Mouse (Mus musculus) hindbrain, embryonic 10.5 days (tissue): ENCODE measurements around the gene Scd2. TPM values are rescaled to one million over a fixed set of nuclear protein-coding genes. Genes with fewer than 3 reads are reported as not detected.
A peak's percentile ranks its signal among the peaks of the same experiment; 100 is the strongest.
"Not testable (repeated sequence)": the region's sequence is repeated elsewhere in the genome, so short reads cannot be mapped to it uniquely, and the experiment has no call there.

Source experiments
- DNase-seq: peaks from one replicate; pipeline ENCODE4 v3.0.0-alpha.2; 2017; ENCODE audit warnings: low spot score
- H3K27ac ChIP-seq: fragments of 300-500 bp; sonication (generic); 2 replicates; pipeline ENCODE4 v1.5.1; 2016; ENCODE audit warnings: mild to moderate bottlenecking, moderate library complexity
- H3K27me3 ChIP-seq: fragments of 300-500 bp; sonication (generic); 2 replicates; pipeline ENCODE4 v1.6.1; 2016; ENCODE audit warnings: mild to moderate bottlenecking; ENCODE audit not compliant: poor library complexity, insufficient read depth, severe bottlenecking
- H3K36me3 ChIP-seq: fragments of 300-500 bp; sonication (generic); 2 replicates; pipeline ENCODE4 v1.6.1; 2016; ENCODE audit warnings: mild to moderate bottlenecking, moderate library complexity
- H3K4me1 ChIP-seq: fragments of 300-500 bp; sonication (generic); replicated peaks from 2 replicates; pipeline ENCODE4 v1.6.1; 2016; ENCODE audit warnings: mild to moderate bottlenecking
- H3K4me3 ChIP-seq: fragments of 300-500 bp; sonication (generic); 2 replicates; pipeline ENCODE4 v1.5.1; 2016; ENCODE audit warnings: mild to moderate bottlenecking, moderate library complexity
- H3K9me3 ChIP-seq: fragments of 300-500 bp; sonication (generic); 2 replicates; pipeline ENCODE4 v1.6.1; 2016; ENCODE audit warnings: mild to moderate bottlenecking, moderate library complexity
- WGBS: fragments of 180-500 bp; shearing (Covaris S2); methylation state at CpG from one replicate; pipeline ENCODE4 v1.1.7; 2016; 5-methylcytosine and 5-hydroxymethylcytosine counted together
- polyA plus RNA-seq: library from polyadenylated mRNA; unstranded; fragments of >200 nt; fragmentation: Nextera tagmentation; extraction: Ambion mirVana; gene quantifications from 2 replicates; pipeline ENCODE4 v1.2.1, GENCODE M21; 2016

Gene Scd2
- polyA plus RNA-seq, 1 experiment from 2014 or later = 352 TPM

- DNase-seq = no peak
- H3K9me3 ChIP-seq = no peaks in the 10 kb centered on the region
- H3K27me3 ChIP-seq = no peaks in the 10 kb centered on the region
- H3K36me3 ChIP-seq = peaks cover 24% of the 10 kb centered on the region
- H3K4me1 ChIP-seq = peaks cover 50% of the 10 kb centered on the region
- 37% methylated on average over 4 of the region's 4 CpGs for WGBS
- H3K4me3 ChIP-seq = no peak overlapping the region
- H3K27ac ChIP-seq = peak overlapping the region; percentile 45; the same call in 1 of the 2 replicates
These were observed 18.5 kb downstream of the Scd2 start for GRCm38 (mm10) chr19:44312007-44312360.

GRCm38 (mm10) chr19:44313066-44313465 lies 19.6 kb downstream of the Scd2 start:
- WGBS = 77% methylated on average over 3 of the region's 3 CpGs
- H3K4me3 ChIP-seq = no peak overlapping the region
- DNase-seq = no peak
- no peaks in the 10 kb centered on the region for H3K27me3 ChIP-seq
- H3K4me1 ChIP-seq = peaks cover 50% of the 10 kb centered on the region
- H3K27ac ChIP-seq = no peak overlapping the region
- H3K9me3 ChIP-seq = no peaks in the 10 kb centered on the region
- H3K36me3 ChIP-seq = peaks cover 13% of the 10 kb centered on the region

DNA sequence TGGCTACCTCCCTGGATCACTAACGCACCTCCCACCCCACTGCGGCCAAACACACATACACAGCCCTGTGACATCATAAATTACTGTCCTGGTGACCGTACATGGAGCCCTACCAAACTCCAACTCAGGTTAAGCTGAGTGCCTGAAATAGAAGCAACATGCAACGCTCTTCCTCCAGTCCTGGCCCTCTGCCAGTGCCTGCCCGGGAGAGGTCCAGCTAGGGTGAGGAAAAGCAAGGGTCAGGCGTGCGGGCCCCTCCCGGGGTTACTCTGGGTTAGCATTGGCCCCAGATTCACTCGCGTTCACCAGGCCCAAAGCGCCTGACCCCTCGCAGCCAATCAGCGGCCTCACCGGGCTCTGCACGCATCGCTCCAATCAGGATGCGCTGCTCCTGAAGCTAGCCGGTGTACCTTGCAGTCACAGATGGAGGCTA lies 20.9 kb downstream of the Scd2 start:
- H3K27ac ChIP-seq = peak overlapping the region; percentile 83
- peak overlapping the region; percentile 61 for H3K4me3 ChIP-seq
- peaks cover 2% of the 10 kb centered on the region; the same call in 1 of the 2 replicates for H3K36me3 ChIP-seq
- peaks cover 50% of the 10 kb centered on the region for H3K4me1 ChIP-seq
- peak; percentile 86 for DNase-seq
- WGBS = 5% methylated on average over 18 of the region's 18 CpGs
- H3K27me3 ChIP-seq = no peaks in the 10 kb centered on the region
- peaks cover 5% of the 10 kb centered on the region for H3K9me3 ChIP-seq

DNA sequence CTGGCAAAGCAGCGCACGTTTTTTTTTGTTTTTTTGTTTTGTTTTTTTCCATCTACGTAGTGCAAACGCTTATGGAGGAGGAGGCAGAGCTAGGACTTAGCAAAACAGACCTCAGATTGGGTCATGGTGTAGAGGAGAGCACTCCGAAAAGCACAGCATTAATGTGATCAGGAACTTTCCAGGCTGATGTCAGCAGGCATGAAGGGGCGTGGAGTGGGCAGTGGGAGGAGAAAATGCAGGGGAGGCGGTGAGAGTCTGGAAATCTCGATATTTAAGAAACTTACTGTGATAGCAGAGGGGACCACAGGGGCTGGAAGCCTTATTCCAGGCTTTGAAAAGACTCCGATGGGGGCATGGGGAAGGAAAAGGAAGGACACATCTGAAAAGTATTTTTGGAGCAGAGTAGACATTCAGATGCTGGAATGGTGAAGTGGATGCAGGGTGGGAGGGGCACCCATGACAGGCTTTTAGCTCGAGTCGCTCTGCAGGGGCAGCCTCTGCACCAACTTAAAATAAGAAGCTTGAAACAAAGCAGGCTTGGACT lies 21.5 kb downstream of the Scd2 start:
- DNase-seq = no peak
- no peaks in the 10 kb centered on the region for H3K27me3 ChIP-seq
- peak overlapping the region; percentile 61 for H3K4me3 ChIP-seq
- peaks cover 5% of the 10 kb centered on the region for H3K9me3 ChIP-seq
- H3K36me3 ChIP-seq = no peaks in the 10 kb centered on the region
- H3K27ac ChIP-seq = peak overlapping the region; percentile 83
- H3K4me1 ChIP-seq = peaks cover 48% of the 10 kb centered on the region
- 2% methylated on average over 11 of the region's 11 CpGs for whole genome bisulfite sequencing

- Histone ChIP-seq H3K27me3 (no peaks in the 10 kb centered on the region), H3K27ac (no peak overlapping the region), H3K4me3 (no peak overlapping the region), H3K4me1 (peaks cover 30% of the 10 kb centered on the region), H3K36me3 (no peaks in the 10 kb centered on the region), H3K9me3 (peaks cover 5% of the 10 kb centered on the region)
- DNase-seq = no peak
- WGBS = 73% methylated on average over 5 of the region's 5 CpGs
These were observed 23.4 kb downstream of the Scd2 start for GRCm38 (mm10) chr19:44316752-44317315.

- peaks cover 5% of the 10 kb centered on the region for H3K9me3 ChIP-seq
- WGBS = 74% methylated on average over 5 of the region's 5 CpGs
- DNase-seq = no peak
These were observed 23.9 kb downstream of the Scd2 start for GRCm38 (mm10) chr19:44317391-44317790.

GRCm38 (mm10) chr19:44318545-44318944 lies 25.1 kb downstream of the Scd2 start:
- Histone ChIP-seq H3K27me3 (no peaks in the 10 kb centered on the region), H3K36me3 (no peaks in the 10 kb centered on the region), H3K27ac (no peak overlapping the region), H3K4me3 (no peak overlapping the region), H3K9me3 (peaks cover 5% of the 10 kb centered on the region), H3K4me1 (peaks cover 16% of the 10 kb centered on the region)
- DNase-seq = no peak

More at GRCm38 (mm10) chr19:44317391-44317790, 23.9 kb downstream of the Scd2 start:
- no peaks in the 10 kb centered on the region for H3K27me3 ChIP-seq
- H3K36me3 ChIP-seq = no peaks in the 10 kb centered on the region
- H3K27ac ChIP-seq = no peak overlapping the region
- H3K4me1 ChIP-seq = peaks cover 24% of the 10 kb centered on the region
- H3K4me3 ChIP-seq = no peak overlapping the region

DNA sequence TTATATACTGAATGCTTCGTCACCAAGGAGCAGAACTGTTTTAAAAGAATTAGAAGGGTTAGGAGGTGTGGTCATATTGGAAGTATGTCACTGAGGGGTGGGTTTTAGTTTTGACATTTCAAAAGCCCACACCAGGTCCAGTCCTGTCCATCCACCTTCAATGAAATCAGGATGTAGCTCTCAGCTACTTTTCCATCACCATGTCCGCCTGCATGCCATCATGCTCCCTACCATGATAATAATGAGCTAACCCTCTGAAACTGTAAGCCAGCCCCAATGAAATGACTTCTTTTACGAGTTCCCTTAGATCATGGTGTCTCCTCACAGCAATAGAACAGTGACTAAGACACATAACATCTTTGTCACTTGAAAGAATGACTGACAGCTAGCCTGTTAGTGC lies 26.8 kb downstream of the Scd2 start:
- Histone ChIP-seq H3K36me3 (no peaks in the 10 kb centered on the region), H3K4me1 (peaks cover 1% of the 10 kb centered on the region), H3K9me3 (peaks cover 5% of the 10 kb centered on the region), H3K27ac (no peak overlapping the region), H3K4me3 (no peak overlapping the region), H3K27me3 (no peaks in the 10 kb centered on the region)
- DNase-seq = no peak
- 88% methylated on average over 3 of the region's 3 CpGs for WGBS

- no peaks in the 10 kb centered on the region for H3K27me3 ChIP-seq
- WGBS = 82% methylated on average over 4 of the region's 4 CpGs
- H3K27ac ChIP-seq = no peak overlapping the region
- H3K36me3 ChIP-seq = no peaks in the 10 kb centered on the region
- H3K4me3 ChIP-seq = no peak overlapping the region
- no peaks in the 10 kb centered on the region for H3K4me1 ChIP-seq
- H3K9me3 ChIP-seq = peaks cover 11% of the 10 kb centered on the region
- DNase-seq = no peak
These were observed 27.7 kb downstream of the Scd2 start for GRCm38 (mm10) chr19:44321201-44321600.

- no peak for DNase-seq
- Histone ChIP-seq H3K4me3 (no peak overlapping the region), H3K36me3 (no peaks in the 10 kb centered on the region), H3K27ac (no peak overlapping the region), H3K4me1 (no peaks in the 10 kb centered on the region), H3K9me3 (peaks cover 13% of the 10 kb centered on the region), H3K27me3 (no peaks in the 10 kb centered on the region)
- 82% methylated on average over 2 of the region's 2 CpGs for WGBS
These were observed 28.2 kb downstream of the Scd2 start for GRCm38 (mm10) chr19:44321631-44322030.

- DNase-seq = no peak
- Histone ChIP-seq H3K9me3 (peaks cover 8% of the 10 kb centered on the region), H3K36me3 (no peaks in the 10 kb centered on the region), H3K4me1 (peaks cover 2% of the 10 kb centered on the region; the same call in 1 of the 2 replicates), H3K27me3 (no peaks in the 10 kb centered on the region), H3K4me3 (no peak overlapping the region), H3K27ac (no peak overlapping the region)
- 89% methylated on average over 2 of the region's 2 CpGs for WGBS
These were observed 36.1 kb downstream of the Scd2 start for GRCm38 (mm10) chr19:44329566-44329965.

DNA sequence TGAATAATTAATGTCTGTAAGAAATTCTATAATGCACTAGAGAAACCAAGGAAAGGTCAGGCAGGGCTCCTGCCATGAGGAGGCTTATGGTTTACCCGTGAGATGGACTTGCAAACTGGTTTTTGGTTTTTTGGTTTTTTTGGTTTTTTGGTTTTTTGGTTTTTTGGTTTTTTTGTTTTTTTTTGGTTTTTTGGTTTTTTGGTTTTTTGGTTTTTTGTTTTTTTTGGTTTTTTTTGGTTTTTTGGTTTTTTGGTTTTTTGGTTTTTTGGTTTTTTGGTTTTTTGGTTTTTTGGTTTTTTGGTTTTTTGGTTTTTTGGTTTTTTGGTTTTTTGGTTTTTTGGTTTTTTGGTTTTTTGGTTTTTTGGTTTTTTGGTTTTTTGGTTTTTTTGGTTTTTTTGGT lies 37.7 kb downstream of the Scd2 start:
- not testable (repeated sequence) for H3K9me3 ChIP-seq, H3K36me3 ChIP-seq, H3K4me3 ChIP-seq, DNase-seq, H3K4me1 ChIP-seq, H3K27me3 ChIP-seq, H3K27ac ChIP-seq
- WGBS = 93% methylated on average over 1 of the region's 1 CpGs

GRCm38 (mm10) chr19:44331911-44332310 lies 38.4 kb downstream of the Scd2 start:
- Histone ChIP-seq H3K9me3 (no peaks in the 10 kb centered on the region), H3K36me3 (no peaks in the 10 kb centered on the region), H3K27ac (no peak overlapping the region), H3K27me3 (no peaks in the 10 kb centered on the region), H3K4me1 (peaks cover 7% of the 10 kb centered on the region; the same call in 1 of the 2 replicates), H3K4me3 (no peak overlapping the region)
- DNase-seq = no peak
- WGBS = 84% methylated on average over 5 of the region's 5 CpGs

DNA sequence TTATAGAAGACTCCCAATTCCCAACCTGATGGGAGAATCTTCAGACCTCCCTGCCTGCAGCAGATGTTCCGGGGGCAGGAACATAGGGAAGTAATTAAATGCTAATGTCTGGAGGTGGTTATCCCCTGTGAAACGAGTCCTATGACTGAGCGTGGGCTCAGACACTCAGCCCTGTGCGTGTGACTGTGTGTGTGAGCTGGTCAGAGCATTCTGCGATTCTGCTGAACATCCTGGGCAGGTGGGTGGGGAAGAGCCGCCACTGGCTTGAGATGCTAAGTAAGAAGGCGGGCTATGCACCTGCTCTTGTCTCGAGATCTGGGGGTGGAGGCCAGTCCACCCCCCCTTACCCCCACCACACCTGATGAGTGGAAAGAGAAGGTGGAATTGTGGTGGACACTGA lies 38.9 kb downstream of the Scd2 start:
- peaks cover 7% of the 10 kb centered on the region; the same call in 1 of the 2 replicates for H3K4me1 ChIP-seq
- no peak for DNase-seq
- 79% methylated on average over 8 of the region's 8 CpGs for WGBS
- H3K27me3 ChIP-seq = no peaks in the 10 kb centered on the region
- H3K4me3 ChIP-seq = no peak overlapping the region
- no peaks in the 10 kb centered on the region for H3K9me3 ChIP-seq
- H3K36me3 ChIP-seq = no peaks in the 10 kb centered on the region
- no peak overlapping the region for H3K27ac ChIP-seq
